Mouse (Mus musculus) thymus, adult 2 months (tissue): Measurements from ENCODE around the gene Xcr1.

Source experiments
- CTCF ChIP-seq: fragments of 200-500 bp; IDR thresholded peaks from 2 replicates; pipeline ENCODE4 v1.5.1; 2012; ENCODE audit warnings: mild to moderate bottlenecking, control low read depth, low read length, moderate library complexity, borderline replicate concordance; ENCODE audit not compliant: control insufficient read depth, poor library complexity, insufficient read depth; ENCODE audit errors: extremely low read depth
- POLR2A ChIP-seq: fragments of 200-500 bp; IDR thresholded peaks from 2 replicates; pipeline ENCODE4 v1.6.1; 2012; ENCODE audit warnings: mild to moderate bottlenecking, low read length, control low read depth, moderate library complexity; ENCODE audit not compliant: control insufficient read depth, poor library complexity, insufficient read depth; ENCODE audit errors: extremely low read depth

DNA sequence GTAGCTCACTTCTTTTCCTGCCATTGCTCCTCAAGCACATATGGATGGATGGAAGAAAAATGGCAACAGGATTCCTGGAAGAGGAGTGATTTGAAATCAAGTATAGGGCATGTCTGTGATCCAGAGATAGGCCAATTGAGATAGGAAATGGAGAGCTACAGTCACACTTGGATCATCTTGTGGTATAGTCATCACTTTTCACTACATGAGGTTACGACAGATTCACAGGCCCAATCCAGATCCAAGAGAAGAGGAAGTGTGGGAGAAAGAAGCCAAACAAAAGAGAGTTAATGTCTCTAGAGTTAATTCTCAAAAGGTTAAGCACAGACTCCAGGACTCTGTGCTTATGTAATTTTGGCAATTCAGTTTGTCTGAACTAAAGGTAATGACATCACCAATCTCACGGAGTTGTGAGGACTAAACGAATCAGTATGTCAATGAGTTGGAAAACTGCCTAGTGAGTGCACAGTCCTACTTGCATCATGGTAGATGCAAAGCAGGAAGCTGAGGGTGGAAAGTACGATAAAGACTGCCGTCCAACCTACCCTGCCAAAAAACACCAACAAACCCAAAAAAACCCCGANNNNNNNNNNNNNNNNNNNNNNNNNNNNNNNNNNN lies 7.4 kb upstream of the Xcr1 start:
- TF ChIP-seq POLR2A (no peak), CTCF (no peak)
